Mouse (Mus musculus) olfactory bulb, adult 2 months (tissue): ENCODE measurements around the gene Slc37a4.

Experiments used
- CTCF ChIP-seq: fragments of 200-500 bp; IDR thresholded peaks from 2 replicates; pipeline ENCODE4 v1.5.1; 2012; ENCODE audit warnings: low read depth, mild to moderate bottlenecking, low read length, moderate library complexity; ENCODE audit not compliant: insufficient read depth
- POLR2A ChIP-seq: fragments of 200-500 bp; IDR thresholded peaks from 2 replicates; pipeline ENCODE4 v1.6.1; 2012; ENCODE audit warnings: mild to moderate bottlenecking, low read depth, low read length, moderate library complexity; ENCODE audit not compliant: insufficient read depth

GRCm38 (mm10) chr9:44378153-44378730, 18.4 kb upstream of the Slc37a4 start:
- no peak for TF ChIP-seq POLR2A
- no peak for TF ChIP-seq CTCF
